Mouse (Mus musculus) E14TG2a.4 (cell line): Measurements from ENCODE around the gene Lrrc7.

Source experiments
- H3K27me3 ChIP-seq: 2 replicates; pipeline ENCODE4 v1.6.1; 2014; ENCODE audit warnings: low read length, control low read depth; ENCODE audit not compliant: insufficient read depth
- H3K36me3 ChIP-seq: 2 replicates; pipeline ENCODE4 v1.6.1; 2014; ENCODE audit warnings: low read length, control low read depth; ENCODE audit not compliant: insufficient read depth
- H3K4me1 ChIP-seq: replicated peaks from 2 replicates; pipeline ENCODE4 v1.6.1; 2014; ENCODE audit warnings: low read depth, low read length, control low read depth
- H3K4me3 ChIP-seq: replicated peaks from 2 replicates; pipeline ENCODE4 v1.5.1; 2014; ENCODE audit warnings: mild to moderate bottlenecking, low read length
- H3K9me3 ChIP-seq: 2 replicates; pipeline ENCODE4 v1.6.1; 2014; ENCODE audit warnings: low read length, control low read depth
- CTCF ChIP-seq: conservative IDR thresholded peaks from 2 replicates; pipeline ENCODE4 v1.5.1; 2014; ENCODE audit warnings: low read length
- NANOG ChIP-seq: IDR thresholded peaks from 2 replicates; pipeline ENCODE4 v1.6.1; 2014; ENCODE audit warnings: borderline replicate concordance, low read length, mixed read lengths
- POU5F1 ChIP-seq: IDR thresholded peaks from 2 replicates; pipeline ENCODE4 v1.6.1; 2014; ENCODE audit warnings: low read length, borderline replicate concordance

The Lrrc7 gene

DNA sequence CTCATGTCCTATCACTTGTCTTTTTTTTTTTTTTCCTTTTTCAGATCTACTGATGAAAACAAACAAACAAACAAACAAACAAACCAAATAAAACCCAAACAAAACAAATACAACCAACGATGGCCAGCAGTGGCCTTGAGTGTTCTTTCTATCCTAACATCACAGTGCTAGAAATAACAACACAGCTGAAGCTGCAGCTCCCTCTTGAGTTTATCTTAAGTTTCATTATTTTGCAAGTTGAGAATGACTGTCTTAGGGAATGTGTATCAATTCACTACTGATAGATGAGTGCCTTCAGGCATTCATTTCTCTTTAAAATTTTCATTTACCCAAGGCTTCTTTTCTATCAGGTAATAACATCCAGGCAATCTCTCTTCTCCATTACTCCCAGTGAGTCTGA lies 291.1 kb downstream of the Lrrc7 start:
- H3K4me1 ChIP-seq, result no peaks in the 10 kb centered on the region
- no peaks in the 10 kb centered on the region for H3K9me3 ChIP-seq
- no peaks in the 10 kb centered on the region for H3K27me3 ChIP-seq
- H3K36me3 ChIP-seq, result no peaks in the 10 kb centered on the region
- H3K4me3 ChIP-seq, result no peak overlapping the region
- TF ChIP-seq CTCF (no peak), NANOG (no peak), POU5F1 (no peak)

GRCm38 (mm10) chr3:158252576-158252975 lies 309.4 kb downstream of the Lrrc7 start:
- Histone ChIP-seq H3K9me3 (no peaks in the 10 kb centered on the region), H3K36me3 (no peaks in the 10 kb centered on the region), H3K4me1 (no peaks in the 10 kb centered on the region), H3K27me3 (no peaks in the 10 kb centered on the region), H3K4me3 (no peak overlapping the region)
- TF ChIP-seq CTCF, result no peak
- no peak for TF ChIP-seq NANOG
- no peak for TF ChIP-seq POU5F1

DNA sequence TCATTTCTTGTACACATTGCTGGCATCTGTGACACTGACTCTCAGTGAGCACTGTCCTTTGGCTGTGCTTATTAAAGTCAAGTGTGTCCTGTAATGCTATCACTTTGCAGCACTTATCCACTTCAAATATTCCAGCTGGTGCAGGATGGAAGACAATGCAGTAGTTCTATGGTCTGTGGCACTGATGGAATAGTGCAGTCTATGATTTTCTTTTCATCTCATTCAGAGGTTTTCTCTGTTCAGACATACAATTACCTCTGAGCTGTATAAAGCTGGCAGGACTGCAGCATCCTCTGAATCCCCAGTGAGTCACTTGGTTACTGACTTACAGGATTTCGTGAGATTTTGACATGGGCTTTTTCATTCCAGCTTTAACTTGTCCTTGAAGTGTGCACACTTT lies 314.3 kb downstream of the Lrrc7 start:
- TF ChIP-seq CTCF (no peak), NANOG (no peak), POU5F1 (no peak)
- Histone ChIP-seq H3K4me1 (no peaks in the 10 kb centered on the region), H3K36me3 (no peaks in the 10 kb centered on the region), H3K27me3 (no peaks in the 10 kb centered on the region), H3K9me3 (no peaks in the 10 kb centered on the region), H3K4me3 (no peak overlapping the region)

DNA sequence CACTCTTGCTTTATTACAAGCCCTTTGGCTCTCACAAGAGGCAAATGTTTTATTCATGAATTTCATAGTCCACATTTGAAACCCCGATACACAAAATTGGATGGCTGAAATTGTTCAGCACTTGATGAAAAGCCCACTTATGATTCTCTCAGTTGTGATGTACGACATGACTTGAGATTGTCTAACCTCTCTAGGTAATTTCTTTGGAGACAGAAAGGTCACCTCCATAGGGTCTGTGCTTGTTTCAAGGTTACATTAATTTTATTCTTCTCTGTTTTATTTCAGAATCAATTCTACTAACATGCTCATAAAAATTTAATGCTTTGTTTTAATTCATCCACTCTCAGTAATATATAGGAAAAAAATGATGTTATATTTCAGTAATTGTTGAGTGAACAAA lies 351.4 kb downstream of the Lrrc7 start:
- H3K4me1 ChIP-seq, result no peaks in the 10 kb centered on the region
- no peaks in the 10 kb centered on the region for H3K36me3 ChIP-seq
- TF ChIP-seq POU5F1, result no peak
- H3K4me3 ChIP-seq, result no peak overlapping the region
- no peaks in the 10 kb centered on the region for H3K9me3 ChIP-seq
- no peaks in the 10 kb centered on the region for H3K27me3 ChIP-seq

DNA sequence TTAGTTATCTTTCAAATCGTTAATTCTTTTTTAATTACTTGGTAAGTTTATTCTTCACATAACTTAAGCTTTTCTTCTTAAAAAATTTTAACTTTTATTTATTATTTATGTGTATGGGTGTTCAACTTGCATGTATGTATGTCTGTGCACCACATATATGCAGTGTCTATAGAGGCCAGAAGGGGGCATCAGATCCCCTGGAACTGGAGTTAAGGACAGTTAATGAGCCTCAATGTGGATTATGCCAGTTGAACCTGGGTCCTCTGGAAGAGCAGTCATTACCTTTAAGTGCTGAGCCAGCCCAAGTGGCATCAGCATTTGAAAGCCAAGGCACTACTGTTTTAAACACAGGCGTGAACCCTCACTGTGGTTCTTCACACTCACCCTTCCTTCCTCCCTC lies 352.0 kb downstream of the Lrrc7 start:
- no peak overlapping the region for H3K4me3 ChIP-seq
- no peaks in the 10 kb centered on the region for H3K36me3 ChIP-seq
- no peaks in the 10 kb centered on the region for H3K4me1 ChIP-seq
- peak; percentile 62 for TF ChIP-seq CTCF
- TF ChIP-seq POU5F1, result no peak
- no peaks in the 10 kb centered on the region for H3K9me3 ChIP-seq
- no peaks in the 10 kb centered on the region for H3K27me3 ChIP-seq

GRCm38 (mm10) chr3:158207840-158208239 lies 354.2 kb downstream of the Lrrc7 start:
- no peaks in the 10 kb centered on the region for H3K36me3 ChIP-seq
- no peak for TF ChIP-seq NANOG
- TF ChIP-seq CTCF, result no peak
- TF ChIP-seq POU5F1, result no peak

GRCm38 (mm10) chr3:158202776-158203175 lies 359.2 kb downstream of the Lrrc7 start:
- Histone ChIP-seq H3K36me3 (no peaks in the 10 kb centered on the region), H3K27me3 (no peaks in the 10 kb centered on the region), H3K9me3 (no peaks in the 10 kb centered on the region), H3K4me3 (no peak overlapping the region), H3K4me1 (no peaks in the 10 kb centered on the region)
- TF ChIP-seq NANOG, result no peak
- TF ChIP-seq CTCF, result no peak
- TF ChIP-seq POU5F1, result no peak

More at GRCm38 (mm10) chr3:158207840-158208239, 354.2 kb downstream of the Lrrc7 start:
- Histone ChIP-seq H3K9me3 (no peaks in the 10 kb centered on the region), H3K4me1 (no peaks in the 10 kb centered on the region), H3K4me3 (no peak overlapping the region), H3K27me3 (no peaks in the 10 kb centered on the region)

GRCm38 (mm10) chr3:158195426-158195825 lies 366.6 kb downstream of the Lrrc7 start:
- TF ChIP-seq NANOG (no peak), CTCF (no peak), POU5F1 (no peak)
- Histone ChIP-seq H3K9me3 (no peaks in the 10 kb centered on the region), H3K4me1 (no peaks in the 10 kb centered on the region), H3K27me3 (no peaks in the 10 kb centered on the region), H3K36me3 (no peaks in the 10 kb centered on the region), H3K4me3 (no peak overlapping the region)

- TF ChIP-seq NANOG, result no peak
- Histone ChIP-seq H3K4me1 (no peaks in the 10 kb centered on the region), H3K9me3 (no peaks in the 10 kb centered on the region), H3K27me3 (no peaks in the 10 kb centered on the region), H3K36me3 (no peaks in the 10 kb centered on the region), H3K4me3 (no peak overlapping the region)
Observed at GRCm38 (mm10) chr3:158193229-158193628, 368.8 kb downstream of the Lrrc7 start.
